Mouse (Mus musculus) limb, embryonic 14.5 days (tissue): Measurements from ENCODE around the gene Sox5. TPM values are rescaled to one million over a fixed set of nuclear protein-coding genes. Genes with fewer than 3 reads are reported as not detected.
A peak's percentile ranks its signal among the peaks of the same experiment; 100 is the strongest.

Experiments
- ATAC-seq: fragments of 200-750 bp; cut with Nextera tagmentation; 2 replicates; pipeline ENCODE4 v1.8.0; 2017; ENCODE audit warnings: low read depth, moderate number of reproducible peaks, moderate TSS enrichment; ENCODE audit not compliant: low FRiP score
- DNase-seq: peaks from one replicate; pipeline ENCODE4 v3.0.0-alpha.2; 2015; ENCODE audit warnings: low spot score
- H3K27ac ChIP-seq: fragments of 300-500 bp; sonication (generic); replicated peaks from 2 replicates; pipeline ENCODE4 v1.5.1; 2014; ENCODE audit warnings: low read depth, mild to moderate bottlenecking, low read length, moderate library complexity, mixed read lengths
- H3K27me3 ChIP-seq: fragments of 300-500 bp; sonication (generic); 2 replicates; pipeline ENCODE4 v1.6.1; 2014; ENCODE audit warnings: low read length, mixed read lengths; ENCODE audit not compliant: control insufficient read depth, insufficient read depth
- H3K36me3 ChIP-seq: fragments of 300-500 bp; sonication (generic); 2 replicates; pipeline ENCODE4 v1.6.1; 2014; ENCODE audit warnings: mild to moderate bottlenecking, low read length, moderate library complexity, mixed read lengths; ENCODE audit not compliant: control insufficient read depth, insufficient read depth
- H3K4me1 ChIP-seq: fragments of 300-500 bp; sonication (generic); 2 replicates; pipeline ENCODE4 v1.6.1; 2014; ENCODE audit warnings: antibody characterized with exemption, low read length, mixed read lengths; ENCODE audit not compliant: control insufficient read depth, insufficient read depth
- H3K4me2 ChIP-seq: fragments of 300-500 bp; sonication (generic); replicated peaks from 2 replicates; pipeline ENCODE4 v1.6.1; 2014; ENCODE audit warnings: low read depth, mild to moderate bottlenecking, low read length, moderate library complexity; ENCODE audit not compliant: severe bottlenecking
- H3K4me3 ChIP-seq: fragments of 300-500 bp; sonication (generic); replicated peaks from 2 replicates; pipeline ENCODE4 v1.5.1; 2014; ENCODE audit warnings: low read length
- H3K9ac ChIP-seq: fragments of 300-500 bp; sonication (generic); 2 replicates; pipeline ENCODE4 v1.6.1; 2014; ENCODE audit warnings: mild to moderate bottlenecking, low read depth, low read length, moderate library complexity; ENCODE audit not compliant: severe bottlenecking
- H3K9me3 ChIP-seq: fragments of 300-500 bp; sonication (generic); 2 replicates; pipeline ENCODE4 v1.6.1; 2016; ENCODE audit warnings: low read length; ENCODE audit not compliant: control insufficient read depth
- POLR2A ChIP-seq: fragments of 200-500 bp; IDR thresholded peaks from 2 replicates; pipeline ENCODE4 v1.8.0; 2012; ENCODE audit warnings: inconsistent platforms, mild to moderate bottlenecking, moderate library complexity, borderline replicate concordance; ENCODE audit not compliant: insufficient read depth, insufficient read length; ENCODE audit errors: extremely low read depth
- WGBS: fragments of 180-500 bp; shearing (Covaris S2); extraction: QIAGEN DNeasy Blood & Tissue Kit; methylation state at CpG from one replicate; pipeline ENCODE4 v1.1.7; 2014; 5-methylcytosine and 5-hydroxymethylcytosine counted together
- polyA plus RNA-seq, 2 experiments: library from polyadenylated mRNA; depleted of rRNA in 1 of 2; stranded (reverse) in 1 of 2; unstranded in 1 of 2; fragments of >200 nt; fragmentation: Nextera tagmentation in 1 of 2; extraction: Ambion mirVana in 1 of 2; gene quantifications; 2 replicates each; pipeline versions ENCODE4 v1.2.1 to v1.2.3; 2012 to 2014

Gene Sox5
- polyA plus RNA-seq, 2 experiments: 20.6 to 32.8 TPM

DNA sequence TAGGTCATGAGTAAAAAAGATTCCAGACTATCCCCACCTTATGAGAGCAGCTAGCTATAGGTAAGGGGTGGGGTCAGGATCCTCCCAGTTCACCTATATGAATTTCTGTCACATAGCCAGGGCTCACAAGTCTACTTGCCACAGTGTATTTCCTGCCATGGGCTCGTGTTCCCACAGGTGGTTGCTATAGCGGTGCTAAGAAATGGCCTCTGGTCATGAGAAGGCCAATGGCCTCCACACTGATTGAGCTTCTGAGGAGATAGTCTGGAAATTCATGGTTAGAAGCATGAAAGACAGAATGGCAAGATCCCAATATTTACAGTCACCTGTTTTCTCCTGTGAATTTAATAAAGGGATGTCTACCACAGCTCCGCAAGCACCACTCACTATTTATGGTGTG is 737.4 kb downstream of the Sox5 start:
- no peaks in the 10 kb centered on the region for H3K27me3 ChIP-seq
- no peak overlapping the region for H3K4me3 ChIP-seq
- no peak overlapping the region for H3K27ac ChIP-seq
- H3K4me2 ChIP-seq: no peak overlapping the region
- H3K36me3 ChIP-seq: no peaks in the 10 kb centered on the region
- 78% methylated on average over 3 of the region's 3 CpGs for WGBS
- ATAC-seq (no peak), DNase-seq (no peak)
- peaks cover 29% of the 10 kb centered on the region for H3K4me1 ChIP-seq
- no peaks in the 10 kb centered on the region for H3K9me3 ChIP-seq
- no peak for TF ChIP-seq POLR2A
- no peak overlapping the region for H3K9ac ChIP-seq

DNA sequence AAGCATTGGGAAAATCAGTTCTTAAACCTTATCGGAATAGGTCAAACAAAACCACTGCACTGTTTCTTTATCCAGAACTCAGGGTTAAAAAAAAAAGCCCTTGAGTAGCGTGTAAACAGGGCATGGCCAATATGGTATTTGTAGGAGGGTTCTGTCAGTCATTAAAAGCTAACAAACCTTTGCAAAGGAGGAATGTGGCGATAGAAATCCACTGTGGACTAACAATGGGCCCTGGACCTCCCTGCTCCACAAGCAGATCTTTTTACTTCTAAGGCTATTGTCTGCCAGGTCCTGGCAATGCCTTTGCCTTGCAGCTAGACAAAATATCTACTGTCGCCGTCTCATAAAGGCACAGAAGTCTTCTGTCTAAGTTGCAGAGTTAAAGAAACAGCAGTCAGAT is 738.8 kb downstream of the Sox5 start:
- 28% methylated on average over 5 of the region's 5 CpGs for whole genome bisulfite sequencing
- no peak for TF ChIP-seq POLR2A

DNA sequence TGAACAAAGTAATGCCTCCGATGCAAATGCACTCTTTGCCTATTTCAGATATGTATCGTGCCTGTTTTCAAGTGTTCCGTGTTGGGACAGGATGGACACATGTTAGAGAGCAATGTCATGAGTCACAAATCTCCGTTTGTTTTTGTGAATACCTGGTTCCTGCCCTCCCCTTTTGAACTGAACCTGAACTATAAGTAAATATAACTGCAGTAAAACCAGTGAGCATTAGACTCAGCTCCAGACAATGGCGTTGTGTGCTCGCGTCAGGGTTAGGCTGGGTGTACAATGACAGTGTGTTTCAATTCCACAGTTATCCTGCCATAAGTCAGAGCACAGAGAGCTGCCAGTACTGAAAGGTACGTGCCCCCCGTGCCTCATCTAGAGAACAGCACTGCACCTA is 739.8 kb downstream of the Sox5 start:
- Histone ChIP-seq H3K27ac (peak overlapping the region; percentile 43; the same call in 1 of the 2 replicates), H3K4me2 (no peak overlapping the region), H3K9ac (no peak overlapping the region), H3K27me3 (no peaks in the 10 kb centered on the region), H3K36me3 (no peaks in the 10 kb centered on the region), H3K4me3 (no peak overlapping the region), H3K4me1 (peaks cover 31% of the 10 kb centered on the region), H3K9me3 (no peaks in the 10 kb centered on the region)
- WGBS: 70% methylated on average over 9 of the region's 9 CpGs
- ATAC-seq (no peak), DNase-seq (no peak)
- TF ChIP-seq POLR2A: no peak

More for the DNA sequence above, 738.8 kb downstream of the Sox5 start:
- Histone ChIP-seq H3K27ac (peak overlapping the region; percentile 69), H3K4me1 (peaks cover 33% of the 10 kb centered on the region), H3K9ac (no peak overlapping the region), H3K4me3 (no peak overlapping the region), H3K4me2 (no peak overlapping the region), H3K9me3 (no peaks in the 10 kb centered on the region), H3K27me3 (no peaks in the 10 kb centered on the region), H3K36me3 (no peaks in the 10 kb centered on the region)
- DNase-seq (no peak), ATAC-seq (no peak)

DNA sequence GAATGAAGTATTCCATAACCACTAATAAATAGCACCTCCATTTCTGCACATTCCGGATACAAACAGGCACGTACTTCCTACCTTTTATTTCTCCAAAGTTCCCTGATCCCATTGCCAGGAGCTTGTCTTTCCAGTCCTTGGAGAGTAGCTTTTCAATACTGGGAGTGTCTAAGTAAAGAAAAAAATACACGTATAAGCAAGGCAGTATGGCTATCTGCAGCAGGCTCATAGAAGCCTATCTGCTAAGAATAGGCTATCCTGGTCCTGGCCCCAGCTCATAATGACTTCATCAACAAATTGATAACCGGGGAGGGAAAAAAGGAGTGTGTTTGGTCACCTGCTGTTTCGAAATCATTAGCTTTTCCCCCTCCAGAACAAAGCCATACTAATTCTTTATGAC is 740.6 kb downstream of the Sox5 start:
- peaks cover 28% of the 10 kb centered on the region for H3K4me1 ChIP-seq
- H3K4me3 ChIP-seq: no peak overlapping the region
- ATAC-seq (no peak), DNase-seq (no peak)
- no peaks in the 10 kb centered on the region for H3K27me3 ChIP-seq
- H3K4me2 ChIP-seq: no peak overlapping the region
- H3K9ac ChIP-seq: no peak overlapping the region
- WGBS: 56% methylated on average over 5 of the region's 5 CpGs
- H3K9me3 ChIP-seq: no peaks in the 10 kb centered on the region
- no peak overlapping the region; the same call in 1 of the 2 replicates for H3K27ac ChIP-seq
- no peaks in the 10 kb centered on the region for H3K36me3 ChIP-seq
- TF ChIP-seq POLR2A: no peak

DNA sequence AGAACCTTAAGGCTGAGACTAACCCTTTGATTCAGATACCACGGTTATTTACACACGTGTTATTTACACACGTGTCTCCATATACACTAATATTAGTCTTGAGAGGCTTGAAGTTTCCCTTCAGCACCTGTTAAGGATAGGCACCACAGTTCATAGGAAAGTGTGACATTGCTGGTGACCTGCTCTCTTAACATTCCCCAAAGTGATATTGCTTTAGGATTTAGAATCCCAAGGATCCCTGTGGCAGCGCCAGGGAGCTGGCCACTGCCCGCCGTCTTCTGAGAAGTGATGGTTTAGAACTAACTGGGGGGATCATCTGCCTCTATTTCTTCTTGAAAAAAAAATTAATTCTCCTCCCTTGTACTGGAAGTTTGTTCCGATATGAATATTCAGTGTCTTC is 741.4 kb downstream of the Sox5 start:
- ATAC-seq: no peak
- no peaks in the 10 kb centered on the region for H3K9me3 ChIP-seq
- H3K4me3 ChIP-seq: no peak overlapping the region
- H3K9ac ChIP-seq: no peak overlapping the region
- no peak for DNase-seq
- H3K36me3 ChIP-seq: no peaks in the 10 kb centered on the region
- WGBS: 90% methylated on average over 7 of the region's 7 CpGs
- no peaks in the 10 kb centered on the region for H3K27me3 ChIP-seq
- H3K27ac ChIP-seq: no peak overlapping the region; the same call in 1 of the 2 replicates
- TF ChIP-seq POLR2A: no peak
- H3K4me2 ChIP-seq: no peak overlapping the region
- H3K4me1 ChIP-seq: peaks cover 23% of the 10 kb centered on the region

DNA sequence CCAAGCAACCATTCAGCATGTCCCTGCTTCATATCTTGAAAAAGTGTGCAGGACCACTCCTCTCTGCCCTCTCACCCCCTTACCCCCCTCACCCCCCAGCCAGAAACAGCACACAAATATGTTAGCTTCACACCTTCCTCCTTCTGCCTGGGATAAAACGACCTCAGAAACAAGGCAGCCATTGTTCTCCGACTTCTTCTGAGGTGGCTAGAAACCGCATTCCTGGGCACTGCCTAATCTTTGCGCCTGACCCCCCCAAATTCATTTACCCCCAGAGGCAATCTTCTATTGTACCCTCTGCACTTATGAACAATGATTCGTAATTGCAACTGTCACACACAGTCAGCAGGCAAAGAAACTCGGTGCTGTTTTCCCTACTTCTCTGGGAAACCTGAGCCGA is 742.6 kb downstream of the Sox5 start:
- Histone ChIP-seq H3K4me3 (no peak overlapping the region), H3K4me1 (peaks cover 23% of the 10 kb centered on the region), H3K9me3 (no peaks in the 10 kb centered on the region), H3K27me3 (no peaks in the 10 kb centered on the region), H3K27ac (peak overlapping the region; percentile 62), H3K36me3 (no peaks in the 10 kb centered on the region), H3K4me2 (peak overlapping the region; percentile 16; the same call in 1 of the 2 replicates), H3K9ac (no peak overlapping the region)
- 24% methylated on average over 7 of the region's 7 CpGs for WGBS
- no peak for DNase-seq
- no peak for ATAC-seq
- TF ChIP-seq POLR2A: no peak
